Mouse (Mus musculus) lung, postnatal 0 days (tissue): ENCODE results near the gene Kcne4.

Experiments
- CTCF ChIP-seq: IDR thresholded peaks from 2 replicates; pipeline ENCODE4 v1.5.1; 2016; ENCODE audit warnings: antibody characterized with exemption, mild to moderate bottlenecking
- EP300 ChIP-seq: IDR thresholded peaks from 2 replicates; pipeline ENCODE4 v1.6.1; 2016; ENCODE audit warnings: antibody characterized with exemption, mild to moderate bottlenecking, control low read depth

DNA sequence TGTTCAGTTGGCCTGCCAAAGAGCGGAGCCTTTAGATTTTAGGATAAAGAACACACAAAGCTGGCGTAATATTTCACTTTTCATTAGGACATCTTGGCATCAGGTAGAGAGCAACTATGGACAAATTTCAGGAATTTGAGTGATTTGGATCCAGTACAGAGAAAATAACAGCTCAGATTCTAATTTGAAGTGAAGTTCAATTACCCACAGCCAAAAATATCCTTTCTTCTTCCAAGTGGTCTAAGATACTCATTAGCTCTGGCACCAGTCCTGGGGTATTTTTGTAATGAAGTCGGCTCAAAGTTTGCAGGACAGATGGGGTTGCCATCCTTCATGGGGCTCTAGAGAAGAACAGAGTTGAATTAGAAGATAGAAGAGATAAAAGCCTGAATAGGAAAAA lies 21.9 kb downstream of the Kcne4 start:
- TF ChIP-seq CTCF (no peak), EP300 (no peak)
